Mouse (Mus musculus): ENCODE measurements at regions not wholly inside any gene's neighbourhood (a gene's known extent, or its start where the extent isn't known, plus 50 kb on each side); places are given as distances from the start of the nearest gene placed in this dataset.
A peak's percentile ranks its signal among the peaks of the same experiment; 100 is the strongest.

DNA sequence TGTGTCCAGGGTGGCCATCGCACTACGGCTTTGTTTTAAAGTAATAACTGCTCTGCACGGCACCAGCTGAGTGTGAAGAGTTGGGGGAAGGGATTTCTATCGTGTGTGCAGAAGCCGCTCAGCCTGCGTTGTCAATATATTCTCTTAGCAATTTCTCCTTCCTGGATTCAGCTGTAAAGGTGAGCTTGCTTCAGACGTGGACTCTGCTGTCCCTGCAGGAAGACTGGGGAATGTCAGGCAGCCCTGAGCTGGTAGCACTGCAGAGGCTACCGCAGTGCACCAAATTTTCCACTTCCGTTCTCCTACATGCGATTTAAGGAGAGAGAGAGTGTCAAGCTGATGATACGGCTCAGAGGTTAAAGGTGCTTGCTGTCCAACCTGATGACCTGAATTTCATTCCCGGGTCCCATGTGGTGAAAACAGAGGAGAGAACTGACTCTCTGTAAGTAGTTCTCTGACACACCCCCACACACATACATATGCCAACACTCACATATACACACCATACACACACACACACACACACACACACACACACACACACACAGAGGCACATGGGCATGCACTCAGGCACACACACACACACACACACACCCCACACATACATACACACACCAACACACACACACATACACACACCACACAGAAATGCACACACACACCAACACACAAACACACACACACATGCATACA, 59.9 kb upstream of the Prelid3b start:
- peak; percentile 20 for DNase-seq (ENCODE audit: low read depth, low spot score)

DNA sequence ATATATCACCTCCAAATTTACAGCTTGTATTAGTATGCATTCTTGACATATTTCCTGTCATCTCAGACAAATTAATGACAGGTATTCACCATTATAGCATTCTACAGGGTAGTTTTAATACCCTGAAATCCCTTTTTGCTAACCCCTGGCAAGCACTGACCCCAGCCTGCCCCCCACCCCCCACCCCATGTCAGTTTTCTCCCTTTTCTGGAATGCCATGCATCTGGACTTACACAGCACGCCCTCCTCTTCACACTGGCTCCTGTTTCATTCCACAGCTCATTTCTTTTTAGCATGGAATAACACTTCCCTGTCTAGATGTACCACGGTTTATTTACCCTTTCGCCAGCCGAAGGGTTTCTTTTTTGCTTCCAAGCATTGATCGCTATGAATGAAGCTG, 67.8 kb upstream of the Prelid3b start:
- DNase-seq (ENCODE audit: low read depth, low spot score), result peak; percentile 54

DNA sequence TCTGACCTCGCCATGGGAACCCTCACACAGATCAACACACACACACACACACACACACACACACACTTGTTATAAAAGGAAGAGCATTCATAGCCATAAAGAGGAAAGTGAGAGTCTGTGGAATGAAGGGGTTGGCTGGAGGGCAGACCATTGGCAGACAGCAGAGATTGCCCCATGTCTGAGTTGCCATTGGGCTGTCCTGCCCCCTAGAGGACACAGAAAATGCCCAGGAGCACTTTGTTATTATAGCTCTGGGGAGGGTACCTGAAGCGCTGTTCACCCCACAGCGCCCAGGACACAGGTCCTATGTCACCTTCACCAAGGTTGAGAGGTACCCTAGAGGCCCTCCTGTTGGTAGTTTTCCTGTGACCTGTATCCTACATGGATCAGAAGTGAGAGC, 74.3 kb upstream of the Prelid3b start:
- no peak for DNase-seq (ENCODE audit: low read depth, low spot score)

DNA sequence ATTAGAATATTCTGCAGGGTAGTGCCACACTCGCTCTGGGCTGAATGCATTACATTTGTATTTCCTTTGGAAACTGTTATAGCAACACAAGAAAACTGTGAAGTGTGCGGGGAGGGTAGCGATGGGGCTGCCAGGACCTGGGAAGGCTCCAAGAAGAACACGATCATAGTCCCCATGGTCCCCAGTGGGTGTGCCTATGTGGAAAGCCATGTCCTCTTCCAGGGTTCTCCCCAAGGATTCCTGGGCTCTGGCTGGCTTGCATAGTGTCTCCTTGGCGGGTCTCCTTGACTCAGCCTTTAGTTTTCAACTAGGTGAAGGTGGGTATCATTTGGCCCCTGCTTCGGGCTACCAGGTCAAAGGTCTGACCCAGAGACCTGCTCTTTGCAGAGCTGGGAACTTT, 74.8 kb upstream of the Prelid3b start:
- DNase-seq (ENCODE audit: low read depth, low spot score), result no peak

DNA sequence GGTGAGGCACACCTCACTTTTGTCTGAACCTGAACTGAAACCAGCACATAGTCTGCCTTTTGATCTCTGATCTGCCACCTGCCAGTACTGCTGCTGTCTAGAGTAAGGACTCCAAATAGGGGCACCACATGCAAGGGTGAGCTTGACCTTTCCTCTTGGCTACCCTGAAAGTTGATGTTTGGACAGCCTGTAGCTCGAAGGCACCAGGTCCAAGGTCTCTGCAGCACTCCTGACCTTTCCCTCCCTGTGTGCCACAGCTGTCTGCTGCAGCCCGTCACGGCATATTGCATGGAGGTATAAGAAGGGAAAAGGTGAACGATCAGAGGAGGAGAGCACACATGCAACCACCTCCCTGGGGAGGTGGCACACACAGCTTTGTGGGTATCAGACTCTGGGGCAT, 75.9 kb upstream of the Prelid3b start:
- DNase-seq (ENCODE audit: low read depth, low spot score), result no peak

DNA sequence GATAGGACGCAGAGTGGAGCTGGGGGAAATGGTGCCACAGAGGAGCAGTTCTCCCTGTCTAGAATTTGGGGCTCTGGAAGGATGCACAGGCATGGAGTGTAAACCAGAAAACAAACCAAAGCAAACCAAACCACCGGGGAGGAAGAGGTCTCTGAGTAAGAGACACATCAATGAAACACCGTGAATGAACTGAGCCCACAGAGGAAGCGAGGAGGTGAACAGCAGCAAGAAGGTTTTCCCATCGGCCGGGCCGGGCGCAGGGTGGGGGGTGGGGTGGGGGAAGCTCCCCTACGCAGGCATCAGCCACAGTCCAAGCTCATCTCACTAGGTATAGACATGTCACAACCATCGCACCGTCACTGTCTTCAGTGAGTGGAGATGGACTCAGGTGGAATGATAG, 82.9 kb upstream of the Prelid3b start:
- no peak for DNase-seq (ENCODE audit: low read depth, low spot score)

DNA sequence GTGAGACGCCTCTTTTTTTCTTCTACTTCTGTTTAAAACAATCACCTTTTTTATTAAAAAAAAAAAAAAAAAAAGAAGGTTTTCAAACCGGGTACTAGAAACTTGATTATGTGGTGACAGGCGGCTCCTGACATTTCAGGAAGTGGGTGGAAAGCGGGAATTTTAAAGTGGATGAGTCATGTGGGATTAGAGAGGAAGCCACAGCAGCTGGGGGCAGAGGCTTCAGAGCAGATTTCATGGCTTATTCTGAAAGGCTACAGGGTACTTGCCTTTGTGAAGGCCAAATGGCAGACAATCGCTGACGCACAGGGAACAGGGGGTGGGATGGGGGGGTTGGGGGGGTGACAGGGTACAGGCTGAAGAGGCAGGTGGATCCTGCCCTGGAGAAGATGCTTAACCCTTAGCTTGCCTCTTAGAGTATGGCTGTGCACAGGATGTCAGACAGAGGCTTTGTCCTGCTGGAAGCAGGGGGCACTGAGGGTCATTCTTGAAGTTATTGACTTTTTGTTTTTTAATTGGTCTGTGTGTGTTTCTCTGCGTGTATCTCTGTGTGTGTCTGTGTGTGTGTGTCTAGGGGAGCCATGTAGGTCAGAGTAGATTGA, 81.4 kb upstream of the Zfp831 start:
- peak; percentile 48 for DNase-seq (ENCODE audit: low read depth, low spot score)

DNA sequence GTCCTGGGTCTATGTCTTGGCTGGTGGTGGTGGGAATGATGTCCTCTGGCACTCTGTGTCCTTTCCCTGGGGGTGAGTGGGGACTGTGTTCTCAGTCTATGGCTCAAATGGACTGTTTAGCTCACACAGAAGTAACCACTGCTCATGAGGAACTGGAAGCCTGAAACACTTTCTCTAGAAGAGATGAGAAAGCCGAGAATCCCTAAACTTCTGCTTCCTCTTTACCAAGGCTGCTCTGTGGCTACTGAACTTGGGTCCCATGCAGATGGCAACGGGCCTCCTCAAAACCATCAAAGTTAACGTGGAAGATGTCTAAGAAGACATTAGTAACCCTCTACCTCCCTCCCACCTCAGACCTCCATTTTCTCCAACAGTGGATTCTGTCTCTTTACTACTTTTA, 79.4 kb upstream of the Zfp831 start:
- DNase-seq (ENCODE audit: low read depth, low spot score), result no peak

DNA sequence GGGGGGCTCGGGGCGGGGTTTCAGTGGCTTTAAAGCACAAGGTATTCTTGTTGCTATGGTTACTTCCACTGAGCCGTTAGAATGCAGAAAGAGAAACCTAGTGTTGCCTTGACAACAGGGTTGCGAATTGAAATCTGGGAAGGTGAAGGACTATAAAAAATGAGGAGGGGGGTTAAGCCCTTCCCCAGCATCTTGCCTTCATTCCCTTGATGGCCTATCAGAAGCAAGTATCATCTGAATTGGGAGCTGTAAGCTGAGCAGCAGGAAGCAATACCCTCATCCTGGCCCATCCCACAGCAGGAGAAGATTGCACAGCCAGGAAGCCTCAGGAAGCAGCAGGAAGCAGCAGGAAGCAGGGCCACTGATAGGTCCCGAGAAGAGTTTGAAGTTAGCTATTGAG, 78.5 kb upstream of the Zfp831 start:
- DNase-seq (ENCODE audit: low read depth, low spot score), result no peak

DNA sequence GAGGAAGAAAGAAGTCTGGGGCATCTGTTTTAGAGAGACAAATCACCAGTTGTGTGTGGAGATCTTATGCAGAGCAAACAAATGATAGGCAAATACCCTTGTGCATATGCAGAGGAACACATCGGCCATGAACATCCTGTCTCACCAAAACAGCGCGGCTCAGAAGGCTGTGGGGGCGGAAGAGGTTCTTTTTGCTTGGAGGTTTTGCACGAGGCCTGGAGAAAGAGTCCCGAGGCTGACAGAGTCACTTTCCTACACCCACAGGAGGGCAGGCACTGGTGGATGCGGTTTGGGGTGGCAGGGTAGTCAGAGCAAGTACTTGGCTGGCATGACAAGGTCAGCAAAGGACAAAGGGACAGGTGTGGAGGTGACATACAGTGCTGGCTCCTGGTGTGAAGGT, 77.4 kb upstream of the Zfp831 start:
- no peak for DNase-seq (ENCODE audit: low read depth, low spot score)

DNA sequence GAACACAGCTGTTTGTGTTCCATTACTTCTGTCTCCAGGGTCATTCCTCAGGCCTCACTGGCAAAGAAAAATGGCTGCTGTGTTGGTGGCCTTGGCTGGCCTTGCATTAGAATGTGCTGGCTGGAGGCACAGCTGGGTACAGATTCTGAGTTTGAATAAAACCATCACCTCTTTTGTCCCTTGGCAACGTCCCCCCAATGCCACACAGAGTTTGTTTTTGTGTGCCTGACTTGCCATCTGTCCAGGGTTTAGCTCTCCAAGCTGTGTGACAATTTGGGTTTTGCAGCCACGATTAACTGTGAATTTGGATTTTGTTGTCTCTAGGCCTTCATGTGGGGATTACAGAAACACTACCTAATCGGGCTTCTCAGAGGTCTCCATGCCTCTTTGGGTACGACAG, 76.6 kb upstream of the Zfp831 start:
- DNase-seq (ENCODE audit: low read depth, low spot score), result no peak

DNA sequence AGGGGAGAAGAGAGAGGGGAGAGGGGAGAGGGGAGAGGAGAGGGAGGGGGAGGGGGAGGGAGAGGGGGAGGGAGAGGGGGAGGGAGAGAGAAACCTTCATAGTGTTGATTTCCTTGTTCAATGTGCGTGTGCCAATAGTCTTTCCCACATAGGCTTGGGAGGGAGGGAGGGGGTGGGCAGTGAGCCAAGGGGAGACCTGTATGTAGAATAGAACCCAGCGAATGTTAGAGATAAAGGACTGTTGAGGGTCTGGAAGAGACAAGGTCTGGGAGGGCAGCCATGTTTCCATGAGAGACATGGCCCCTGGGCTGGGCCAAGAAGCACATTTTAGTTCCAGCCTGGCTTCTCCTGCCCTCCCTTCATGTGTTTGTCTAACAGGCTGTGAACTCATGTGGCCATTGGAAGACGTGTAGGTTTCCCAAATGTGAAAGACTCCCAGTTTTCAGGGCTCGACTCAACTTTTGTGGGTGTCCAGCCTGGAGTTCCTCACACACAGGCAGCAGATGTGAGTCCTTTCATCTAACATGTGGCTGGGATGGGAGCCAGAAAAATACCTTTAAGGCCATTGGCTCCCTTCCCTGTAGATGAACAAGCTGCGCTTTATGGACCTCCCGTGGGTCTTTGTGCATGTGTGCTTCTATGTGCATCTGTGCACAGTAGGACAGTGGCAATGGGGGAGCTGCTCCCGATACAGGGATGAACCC, 68.4 kb upstream of the Zfp831 start:
- no peak for DNase-seq (ENCODE audit: low read depth, low spot score)

DNA sequence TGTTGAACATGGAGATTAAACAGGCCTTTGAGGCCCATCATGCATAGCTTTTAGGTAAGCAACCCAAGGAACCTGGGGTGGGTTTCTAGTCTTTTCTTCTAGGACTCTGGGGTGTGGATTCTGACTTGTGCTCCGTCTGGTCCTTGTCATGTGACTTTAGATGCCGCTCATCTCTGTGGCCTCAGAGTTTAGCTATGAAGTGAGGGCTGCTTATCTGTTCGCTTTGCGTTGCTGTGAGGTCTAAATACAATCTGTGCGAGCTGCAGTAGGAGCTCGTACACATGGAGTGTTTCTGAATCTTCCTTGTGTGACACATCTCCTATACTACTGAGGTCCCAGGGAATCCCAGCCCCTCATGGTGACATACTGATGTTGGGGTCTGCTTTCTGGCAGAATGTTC, 67.8 kb upstream of the Zfp831 start:
- DNase-seq (ENCODE audit: low read depth, low spot score), result no peak

DNA sequence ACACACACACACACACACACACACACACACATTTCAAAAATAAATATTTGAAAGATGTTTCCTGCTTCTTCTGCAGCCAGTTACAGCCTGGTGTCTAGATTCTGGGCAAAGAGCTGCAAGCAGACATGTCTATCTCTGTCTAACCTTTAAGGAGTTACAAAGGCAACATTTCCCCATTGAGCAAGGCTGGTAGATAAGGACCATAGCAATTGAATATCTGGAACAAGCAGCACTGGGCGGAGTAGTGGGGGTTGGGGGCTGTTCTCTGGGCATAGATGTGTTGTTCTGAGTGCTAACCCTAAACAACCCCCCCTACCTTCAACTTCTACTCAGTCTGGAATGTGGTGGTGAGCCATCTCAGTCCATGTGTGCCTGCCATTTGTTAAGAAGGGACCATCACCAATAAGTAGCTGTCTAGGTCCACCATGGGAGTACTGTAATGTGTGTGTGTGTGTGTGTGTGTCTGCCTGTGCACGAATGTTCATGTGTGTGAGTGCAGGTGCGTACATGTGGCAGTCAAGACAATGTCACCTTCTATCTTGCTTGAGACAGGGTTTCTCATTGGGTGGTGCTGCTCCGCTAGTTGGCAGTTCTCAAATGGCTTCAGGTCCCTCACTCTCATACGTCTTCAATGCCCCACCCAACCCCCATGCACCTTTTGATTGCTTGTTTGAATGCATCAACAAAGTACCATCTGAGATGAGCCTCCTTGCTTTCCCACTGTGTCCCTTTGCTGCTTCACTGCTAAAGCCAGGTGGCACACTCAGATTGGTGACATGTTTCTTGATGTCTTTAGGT, 62.2 kb upstream of the Zfp831 start:
- DNase-seq (ENCODE audit: low read depth, low spot score), result no peak

DNA sequence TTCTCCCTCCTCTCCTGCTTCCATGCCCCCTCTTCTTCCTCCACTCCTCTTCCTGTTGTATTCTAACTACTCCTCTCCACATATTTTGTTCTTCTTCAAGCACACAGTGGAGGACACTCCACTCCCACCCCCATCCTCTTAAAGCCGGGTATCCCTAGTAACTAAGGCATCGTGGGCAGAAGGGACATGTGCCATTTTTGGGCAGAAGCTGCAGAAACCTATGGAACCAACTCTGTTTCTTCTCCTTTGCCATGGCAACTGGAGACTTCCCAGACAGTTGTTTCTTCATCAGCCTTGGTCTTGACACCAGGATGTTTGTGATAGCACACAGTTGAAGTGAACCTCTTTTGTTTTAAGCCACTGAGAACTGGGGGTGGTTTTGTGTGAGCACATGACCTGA, 59.1 kb upstream of the Zfp831 start:
- no peak for DNase-seq (ENCODE audit: low read depth, low spot score)

All from mesoderm, embryonic 11.5 days (tissue).